10 mouse cellular contexts compared by ENCODE assay signal in genomic region chr11:116522886-116523698, GRCm38 (mm10). TPM values are rescaled to one million over a fixed set of nuclear protein-coding genes. Genes with fewer than 3 reads are reported as not detected.
DNase-seq lines count a peak whose midpoint lies in the region; ATAC-seq and TF ChIP-seq lines count a peak whose summit lies in the region.
"Had no signal": no experiment of that assay in that cellular context is flagged by ENCODE, and none has a peak within 500 bp of the region (broad histone marks: within the 10 kb centered on the region; RNA-seq: fewer than 3 reads in every experiment).

No protein-coding gene starts in this region.

- H3K9me3 ChIP-seq in midbrain, embryonic 13.5 days: no peaks in the 10 kb centered on the region
- H3K9me3 ChIP-seq in midbrain, embryonic 16.5 days (replicated peaks; ENCODE audit: control insufficient read depth, low read length, poor library complexity, severe bottlenecking): no peaks in the 10 kb centered on the region
- no peaks in the 10 kb centered on the region for H3K9me3 ChIP-seq in embryonic facial prominence, embryonic 11.5 days (replicated peaks; ENCODE audit: control insufficient read depth, low read length)
- no peaks in the 10 kb centered on the region for H3K9me3 ChIP-seq in forebrain, embryonic 12.5 days

- WGBS in midbrain, embryonic 13.5 days: 60% methylated on average over 16 of the region's 16 CpGs
- 57% methylated on average over 16 of the region's 16 CpGs for WGBS in midbrain, embryonic 16.5 days
- WGBS in embryonic facial prominence, embryonic 11.5 days: 53% methylated on average over 16 of the region's 16 CpGs
- WGBS in small intestine, adult 2 months: 57% methylated on average over 16 of the region's 16 CpGs
- 71% methylated on average over 16 of the region's 16 CpGs for WGBS in forebrain, embryonic 12.5 days

- no peak for DNase-seq in embryonic facial prominence, embryonic 11.5 days (ENCODE audit: low spot score)
- DNase-seq in heart, postnatal 4 days: peak; percentile 63
- DNase-seq in cerebellum, adult 9-11 months: no peak
- no peak for DNase-seq in layer of hippocampus, adult 9-11 months
- DNase-seq: midbrain, embryonic 14.5 days; thymus, adult 2 months had no signal

- 0 out of 2 replicates have a peak overlapping the region, but pooled peaks have one; percentile 16 for H3K27ac ChIP-seq in midbrain, embryonic 13.5 days
- no peak overlapping the region for H3K27ac ChIP-seq in midbrain, embryonic 16.5 days (ENCODE audit: low read length)
- H3K27ac ChIP-seq in embryonic facial prominence, embryonic 11.5 days (replicated peaks; ENCODE audit: low read depth, low read length): 0 out of 2 replicates have a peak overlapping the region, but pooled peaks have one; percentile 9
- H3K27ac ChIP-seq in small intestine, adult 2 months (ENCODE audit: insufficient read depth, low read depth, low read length): 0 out of 2 replicates have a peak overlapping the region, but pooled peaks have one; percentile 23
- no peak overlapping the region for H3K27ac ChIP-seq in forebrain, embryonic 12.5 days

- H3K27me3 ChIP-seq in midbrain, embryonic 13.5 days: no peaks in the 10 kb centered on the region
- no peaks in the 10 kb centered on the region for H3K27me3 ChIP-seq in midbrain, embryonic 16.5 days (ENCODE audit: control insufficient read depth, insufficient read depth, low read depth, low read length)
- no peaks in the 10 kb centered on the region for H3K27me3 ChIP-seq in embryonic facial prominence, embryonic 11.5 days (ENCODE audit: control insufficient read depth, insufficient read depth, low read length)
- no peaks in the 10 kb centered on the region; the same call in 1 of the 2 replicates for H3K27me3 ChIP-seq in small intestine, adult 2 months (ENCODE audit: control insufficient read depth, insufficient read depth, low read length)
- peaks cover 15% of the 10 kb centered on the region for H3K27me3 ChIP-seq in forebrain, embryonic 12.5 days

- TF ChIP-seq CTCF in small intestine, adult 2 months (IDR thresholded peaks at IDR 0.05; ENCODE audit: extremely low read depth, insufficient read length, insufficient replicate concordance, low read depth, low read length): no peak

- ATAC-seq in midbrain, embryonic 13.5 days: no peak
- no peak for ATAC-seq in midbrain, embryonic 16.5 days
- no peak for ATAC-seq in embryonic facial prominence, embryonic 11.5 days (replicated peaks; ENCODE audit: insufficient number of reproducible peaks, low FRiP score, low TSS enrichment, low read depth)
- no peak for ATAC-seq in forebrain, embryonic 12.5 days (ENCODE audit: low FRiP score)

- TF ChIP-seq POLR2A in small intestine, adult 2 months (IDR thresholded peaks at IDR 0.05; ENCODE audit: low read depth, low read length): no peak

- no peak overlapping the region for H3K4me3 ChIP-seq in midbrain, embryonic 13.5 days (replicated peaks)
- H3K4me3 ChIP-seq in midbrain, embryonic 16.5 days (ENCODE audit: low read depth, low read length): no peak overlapping the region
- H3K4me3 ChIP-seq in embryonic facial prominence, embryonic 11.5 days (ENCODE audit: low read depth, low read length): no peak overlapping the region
- H3K4me3 ChIP-seq in small intestine, adult 2 months (ENCODE audit: low read depth, low read length): no peak overlapping the region
- H3K4me3 ChIP-seq in forebrain, embryonic 12.5 days (replicated peaks): no peak overlapping the region

- peaks cover 11% of the 10 kb centered on the region; the same call in 1 of the 2 replicates for H3K4me1 ChIP-seq in midbrain, embryonic 13.5 days (replicated peaks)
- H3K4me1 ChIP-seq in midbrain, embryonic 16.5 days (ENCODE audit: control insufficient read depth, insufficient read depth, low read length): peaks cover 8% of the 10 kb centered on the region; the same call in 1 of the 2 replicates
- no peaks in the 10 kb centered on the region; the same call in 1 of the 2 replicates for H3K4me1 ChIP-seq in embryonic facial prominence, embryonic 11.5 days (ENCODE audit: control insufficient read depth, insufficient read depth, low read length)
- peaks cover 5% of the 10 kb centered on the region; the same call in 1 of the 2 replicates for H3K4me1 ChIP-seq in small intestine, adult 2 months (ENCODE audit: control insufficient read depth, insufficient read depth, insufficient read length, low read length)
- peaks cover 9% of the 10 kb centered on the region for H3K4me1 ChIP-seq in forebrain, embryonic 12.5 days

- no peak overlapping the region for H3K4me2 ChIP-seq in midbrain, embryonic 13.5 days (replicated peaks)
- H3K4me2 ChIP-seq in midbrain, embryonic 16.5 days (ENCODE audit: low read length): no peak overlapping the region
- H3K4me2 ChIP-seq in embryonic facial prominence, embryonic 11.5 days (ENCODE audit: low read depth, low read length): no peak overlapping the region
- H3K4me2 ChIP-seq in forebrain, embryonic 12.5 days: no peak overlapping the region

- no peak overlapping the region for H3K9ac ChIP-seq in midbrain, embryonic 13.5 days (replicated peaks)
- H3K9ac ChIP-seq in midbrain, embryonic 16.5 days (ENCODE audit: low read depth, low read length): no peak overlapping the region
- no peak overlapping the region for H3K9ac ChIP-seq in embryonic facial prominence, embryonic 11.5 days (replicated peaks; ENCODE audit: low read length)
- H3K9ac ChIP-seq in forebrain, embryonic 12.5 days: no peak overlapping the region

- H3K36me3 ChIP-seq in midbrain, embryonic 13.5 days: no peaks in the 10 kb centered on the region
- H3K36me3 ChIP-seq in midbrain, embryonic 16.5 days (ENCODE audit: control insufficient read depth, insufficient read depth, low read length): no peaks in the 10 kb centered on the region
- no peaks in the 10 kb centered on the region for H3K36me3 ChIP-seq in embryonic facial prominence, embryonic 11.5 days (replicated peaks; ENCODE audit: control insufficient read depth, insufficient read depth, low read depth, low read length)
- H3K36me3 ChIP-seq in small intestine, adult 2 months (ENCODE audit: control insufficient read depth, insufficient read depth, low read length): no peaks in the 10 kb centered on the region
- H3K36me3 ChIP-seq in forebrain, embryonic 12.5 days (replicated peaks): no peaks in the 10 kb centered on the region

RNA-seq across cellular contexts. Expression of gene Sphk1, which starts 7.6 kb away (rescaled TPM):
- polyA plus RNA-seq in midbrain, embryonic 13.5 days (2015; fragmentation: Nextera tagmentation; extraction: Ambion mirVana): 3.1 and 3.2 TPM in 2 replicates
- polyA plus RNA-seq in midbrain, embryonic 16.5 days (2015; fragmentation: Nextera tagmentation; extraction: Ambion mirVana): 4.4 and 5.5 TPM in 2 replicates
- 5.0 and 7.2 TPM in 2 replicates for polyA plus RNA-seq in embryonic facial prominence, embryonic 11.5 days (2014; fragmentation: Nextera tagmentation; extraction: Ambion mirVana)
- 1 to 10 TPM; 4.6 to 5.1 TPM for total RNA-seq in heart, postnatal 4 days (2021)
- 19.5 and 47.9 TPM in 2 replicates for polyA plus RNA-seq in small intestine, adult 2 months (2012; rRNA removed)
- polyA plus RNA-seq in forebrain, embryonic 12.5 days (2016; fragmentation: Nextera tagmentation; extraction: Ambion mirVana): 2.0 and 3.3 TPM in 2 replicates

RNA-seq across cellular contexts. Expression of gene Prpsap1, which starts 29.1 kb away (rescaled TPM):
- polyA plus RNA-seq in midbrain, embryonic 13.5 days (2015; fragmentation: Nextera tagmentation; extraction: Ambion mirVana): 175 and 187 TPM in 2 replicates
- polyA plus RNA-seq in midbrain, embryonic 16.5 days (2015; fragmentation: Nextera tagmentation; extraction: Ambion mirVana): 177 and 198 TPM in 2 replicates
- polyA plus RNA-seq in embryonic facial prominence, embryonic 11.5 days (2014; fragmentation: Nextera tagmentation; extraction: Ambion mirVana): 171 and 182 TPM in 2 replicates
- 10 to 100 TPM; 53.6 to 55.5 TPM for total RNA-seq in heart, postnatal 4 days (2021)
- polyA plus RNA-seq in small intestine, adult 2 months (2012; rRNA removed): 209 and 451 TPM in 2 replicates
- 174 and 176 TPM in 2 replicates for polyA plus RNA-seq in forebrain, embryonic 12.5 days (2016; fragmentation: Nextera tagmentation; extraction: Ambion mirVana)

RNA-seq across cellular contexts. Expression of gene Qrich2, which starts 57.1 kb away (rescaled TPM):
- polyA plus RNA-seq in midbrain, embryonic 13.5 days (2015; fragmentation: Nextera tagmentation; extraction: Ambion mirVana): not detected in 2 replicates
- polyA plus RNA-seq in midbrain, embryonic 16.5 days (2015; fragmentation: Nextera tagmentation; extraction: Ambion mirVana): 0.08 TPM in 1 of 2 replicates, not detected in the other
- 0.31 TPM in 1 of 2 replicates, not detected in the other for polyA plus RNA-seq in embryonic facial prominence, embryonic 11.5 days (2014; fragmentation: Nextera tagmentation; extraction: Ambion mirVana)
- under 1 TPM in 1 of 2 experiments, not detected in 1; 0.05 TPM for total RNA-seq in heart, postnatal 4 days (2021)
- 0.01 and 0.13 TPM in 2 replicates for polyA plus RNA-seq in small intestine, adult 2 months (2012; rRNA removed)
- not detected in 2 replicates for polyA plus RNA-seq in forebrain, embryonic 12.5 days (2016; fragmentation: Nextera tagmentation; extraction: Ambion mirVana)
- polyA plus RNA-seq: midbrain, embryonic 14.5 days had no signal

RNA-seq across cellular contexts. Expression of gene Ube2o, which starts 58.2 kb away (rescaled TPM):
- 12.3 and 12.7 TPM in 2 replicates for polyA plus RNA-seq in midbrain, embryonic 13.5 days (2015; fragmentation: Nextera tagmentation; extraction: Ambion mirVana)
- 15.5 and 17.0 TPM in 2 replicates for polyA plus RNA-seq in midbrain, embryonic 16.5 days (2015; fragmentation: Nextera tagmentation; extraction: Ambion mirVana)
- polyA plus RNA-seq in embryonic facial prominence, embryonic 11.5 days (2014; fragmentation: Nextera tagmentation; extraction: Ambion mirVana): 17.2 and 17.4 TPM in 2 replicates
- total RNA-seq in heart, postnatal 4 days (2021): 10 to 100 TPM; 29.1 to 33.8 TPM
- 7.2 and 7.9 TPM in 2 replicates for polyA plus RNA-seq in small intestine, adult 2 months (2012; rRNA removed)
- 12.5 and 17.3 TPM in 2 replicates for polyA plus RNA-seq in forebrain, embryonic 12.5 days (2016; fragmentation: Nextera tagmentation; extraction: Ambion mirVana)

Comparison
In these comparisons a context has a peak if more than half of its experiments do, and no peak if none do; other contexts are left out.
1. H3K27ac ChIP-seq: peak in midbrain, embryonic 13.5 days (single experiment), embryonic facial prominence, embryonic 11.5 days (single experiment) and small intestine, adult 2 months (single experiment); none in midbrain, embryonic 16.5 days (single experiment) and forebrain, embryonic 12.5 days (single experiment).